In the genomic region with DNA sequence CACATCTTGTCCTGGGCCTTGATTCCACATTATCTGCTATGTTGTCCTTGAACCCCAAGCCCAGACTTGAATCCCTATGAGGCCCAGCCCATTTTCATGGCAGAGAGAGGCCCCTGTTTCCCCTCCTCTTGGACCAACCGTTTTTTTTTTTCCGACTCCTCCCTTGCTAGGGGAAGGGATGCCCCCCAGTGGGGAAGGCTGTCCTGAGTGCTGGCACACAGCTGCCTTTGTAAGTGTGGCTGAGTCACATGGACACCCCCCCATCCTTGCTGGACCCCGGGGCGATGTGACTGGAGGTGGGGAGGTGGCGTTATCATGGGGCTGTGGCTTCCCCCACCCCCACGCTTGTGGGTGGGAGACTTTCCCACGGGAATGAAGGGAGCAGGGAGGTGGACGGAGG, we compare ENCODE assay signal across 14 mouse cellular contexts. TPM values are rescaled to one million over a fixed set of nuclear protein-coding genes. Genes with fewer than 3 reads are reported as not detected.
A peak's percentile ranks its signal among the peaks of the same experiment; 100 is the strongest.
DNase-seq lines count a peak whose midpoint lies in the region; ATAC-seq lines count a peak whose summit lies in the region.
"Had no signal": no experiment of that assay in that cellular context is flagged by ENCODE, and none has a peak within 500 bp of the region (broad histone marks: within the 10 kb centered on the region; RNA-seq: fewer than 3 reads in every experiment).

No protein-coding gene starts in this region.

- peak overlapping the region; percentile 83 for H3K27ac ChIP-seq in forebrain, embryonic 15.5 days (replicated peaks)
- H3K27ac ChIP-seq in forebrain, embryonic 11.5 days (ENCODE audit: low read depth, low read length), result no peak overlapping the region
- peak overlapping the region; percentile 66; the same call in 1 of the 2 replicates for H3K27ac ChIP-seq in kidney, embryonic 14.5 days (ENCODE audit: low read depth, low read length)

- H3K4me1 ChIP-seq in forebrain, embryonic 15.5 days, result peaks cover 73% of the 10 kb centered on the region
- peaks cover 41% of the 10 kb centered on the region for H3K4me1 ChIP-seq in forebrain, embryonic 11.5 days (replicated peaks; ENCODE audit: control insufficient read depth, insufficient read depth, low read length)
- peaks cover 26% of the 10 kb centered on the region for H3K4me1 ChIP-seq in kidney, embryonic 14.5 days (ENCODE audit: control insufficient read depth, insufficient read depth, low read length)

- H3K27me3 ChIP-seq in forebrain, embryonic 15.5 days, result no peaks in the 10 kb centered on the region
- H3K27me3 ChIP-seq in forebrain, embryonic 11.5 days (ENCODE audit: control insufficient read depth, insufficient read depth, low read length), result peaks cover 4% of the 10 kb centered on the region; the same call in 1 of the 2 replicates
- H3K27me3 ChIP-seq in kidney, embryonic 14.5 days (ENCODE audit: control insufficient read depth, insufficient read depth, low read length), result 0 out of 2 replicates have a peak, but pooled peaks cover 3% of the 10 kb centered on the region

- WGBS in forebrain, embryonic 15.5 days, result 57% methylated on average over 8 of the region's 8 CpGs
- WGBS in forebrain, embryonic 11.5 days, result 73% methylated on average over 8 of the region's 8 CpGs
- 54% methylated on average over 8 of the region's 8 CpGs for WGBS in kidney, embryonic 14.5 days

- ATAC-seq in forebrain, embryonic 15.5 days (replicated peaks), result no peak
- no peak for ATAC-seq in forebrain, embryonic 11.5 days (replicated peaks; ENCODE audit: low FRiP score)
- ATAC-seq in kidney, embryonic 14.5 days (ENCODE audit: low FRiP score, low TSS enrichment), result no peak

- no peaks in the 10 kb centered on the region for H3K9me3 ChIP-seq in forebrain, embryonic 15.5 days
- no peaks in the 10 kb centered on the region for H3K9me3 ChIP-seq in forebrain, embryonic 11.5 days (ENCODE audit: control insufficient read depth, low read length)
- H3K9me3 ChIP-seq in kidney, embryonic 14.5 days (ENCODE audit: control insufficient read depth, low read length), result no peaks in the 10 kb centered on the region

- no peak overlapping the region for H3K4me3 ChIP-seq in forebrain, embryonic 15.5 days
- H3K4me3 ChIP-seq in forebrain, embryonic 11.5 days (ENCODE audit: low read depth, low read length), result no peak overlapping the region
- H3K4me3 ChIP-seq in kidney, embryonic 14.5 days (ENCODE audit: low read length), result no peak overlapping the region
- H3K4me3 ChIP-seq: layer of hippocampus, adult 2 months had no signal

- H3K4me2 ChIP-seq in forebrain, embryonic 15.5 days (replicated peaks), result no peak overlapping the region
- no peak overlapping the region for H3K4me2 ChIP-seq in forebrain, embryonic 11.5 days (ENCODE audit: low read depth, low read length, severe bottlenecking)
- H3K4me2 ChIP-seq in kidney, embryonic 14.5 days (replicated peaks; ENCODE audit: low read depth, low read length), result no peak overlapping the region

- intact Hi-C loops in left cerebral cortex, postnatal 4 days (cut with DNase I), result no loop called here
- intact Hi-C loops in left cerebral cortex, postnatal 10 days (cut with DNase I), result no loop called here

- DNase-seq in forebrain, embryonic 11.5 days (ENCODE audit: low spot score), result no peak
- peak; percentile 45 for DNase-seq in left cerebral cortex, postnatal 4 days
- DNase-seq in left cerebral cortex, postnatal 10 days (ENCODE audit: extremely low spot score in 1 of 2, low spot score in 2 of 2), result no peak
- peak; percentile 77 for DNase-seq in 416B (ENCODE audit: low read depth)
- no peak for DNase-seq in ovary, adult 18-20 months (ENCODE audit: low spot score)
- no peak for DNase-seq in layer of hippocampus, adult 18-20 months (ENCODE audit: low spot score in 2 of 2)
- DNase-seq: adrenal gland, postnatal 25 days; heart, adult 18-20 months; heart, postnatal 4 days; lung, adult 18-20 months had no signal

- no peaks in the 10 kb centered on the region for H3K36me3 ChIP-seq in forebrain, embryonic 15.5 days
- no peaks in the 10 kb centered on the region for H3K36me3 ChIP-seq in forebrain, embryonic 11.5 days (ENCODE audit: control insufficient read depth, insufficient read depth, low read length)
- H3K36me3 ChIP-seq in kidney, embryonic 14.5 days (ENCODE audit: control insufficient read depth, insufficient read depth, low read length), result no peaks in the 10 kb centered on the region

- H3K9ac ChIP-seq in forebrain, embryonic 15.5 days (replicated peaks), result no peak overlapping the region
- no peak overlapping the region for H3K9ac ChIP-seq in forebrain, embryonic 11.5 days (ENCODE audit: low read length)
- no peak overlapping the region for H3K9ac ChIP-seq in kidney, embryonic 14.5 days (ENCODE audit: low read depth, low read length)

RNA-seq across cellular contexts. Expression of a gene that starts 6.4 kb away (rescaled TPM):
- polyA plus RNA-seq in forebrain, embryonic 15.5 days (2015; fragmentation: Nextera tagmentation; extraction: Ambion mirVana), result 135 and 140 TPM in 2 replicates
- 177 and 184 TPM in 2 replicates for polyA plus RNA-seq in forebrain, embryonic 11.5 days (2014; fragmentation: Nextera tagmentation; extraction: Ambion mirVana)
- 100 to 1,000 TPM; 125 to 153 TPM for total RNA-seq in left cerebral cortex, postnatal 4 days (2021)
- 100 to 1,000 TPM; 122 to 128 TPM for total RNA-seq in left cerebral cortex, postnatal 10 days (2021)
- polyA plus RNA-seq in kidney, embryonic 14.5 days (2014; fragmentation: Nextera tagmentation; extraction: Ambion mirVana), result 15.5 and 31.3 TPM in 2 replicates
- total RNA-seq in layer of hippocampus, adult 18-20 months (2021), result 100 to 1,000 TPM; 100 to 108 TPM

RNA-seq across cellular contexts. Expression of a gene that starts 36.5 kb away (rescaled TPM):
- polyA plus RNA-seq in forebrain, embryonic 15.5 days (2015; fragmentation: Nextera tagmentation; extraction: Ambion mirVana), result 1.0 and 1.2 TPM in 2 replicates
- 2.9 and 3.2 TPM in 2 replicates for polyA plus RNA-seq in forebrain, embryonic 11.5 days (2014; fragmentation: Nextera tagmentation; extraction: Ambion mirVana)
- total RNA-seq in left cerebral cortex, postnatal 4 days (2021), result 1 to 10 TPM; 1.1 to 2.1 TPM
- total RNA-seq in left cerebral cortex, postnatal 10 days (2021), result under 1 TPM; 0.22 to 0.32 TPM
- polyA plus RNA-seq in kidney, embryonic 14.5 days (2014; fragmentation: Nextera tagmentation; extraction: Ambion mirVana), result 2.9 and 3.8 TPM in 2 replicates
- total RNA-seq in layer of hippocampus, adult 18-20 months (2021), result under 1 TPM in 1 of 2 experiments, not detected in 1; 0.48 TPM

RNA-seq across cellular contexts. Expression of a gene that starts 57.5 kb away (rescaled TPM):
- polyA plus RNA-seq in forebrain, embryonic 15.5 days (2015; fragmentation: Nextera tagmentation; extraction: Ambion mirVana), result 0.27 TPM in 1 of 2 replicates, not detected in the other
- polyA plus RNA-seq in forebrain, embryonic 11.5 days (2014; fragmentation: Nextera tagmentation; extraction: Ambion mirVana), result 0.12 and 0.20 TPM in 2 replicates
- under 1 TPM in 1 of 2 experiments, not detected in 1; 0.74 TPM for total RNA-seq in left cerebral cortex, postnatal 4 days (2021)
- total RNA-seq in left cerebral cortex, postnatal 10 days (2021), result not detected
- polyA plus RNA-seq in kidney, embryonic 14.5 days (2014; fragmentation: Nextera tagmentation; extraction: Ambion mirVana), result not detected in 2 replicates
- total RNA-seq in layer of hippocampus, adult 18-20 months (2021), result under 1 TPM in 1 of 2 experiments, not detected in 1; 0.10 TPM
- total RNA-seq: layer of hippocampus, adult 2 months; megakaryocyte progenitor cell, adult 5-6 weeks had no signal

Comparison
In these comparisons a context has a peak if more than half of its experiments do, and no peak if none do; other contexts are left out.
1. DNase-seq: peak in left cerebral cortex, postnatal 4 days (single experiment) and 416B (single experiment); none in forebrain, embryonic 11.5 days (single experiment), left cerebral cortex, postnatal 10 days (0 of 2), ovary, adult 18-20 months (single experiment) and layer of hippocampus, adult 18-20 months (0 of 2).